Mouse (Mus musculus) cerebellum, adult 9-11 months (tissue): ENCODE data around the gene Klf3.

Experiments
- DNase-seq: peaks from one replicate; pipeline ENCODE4 v3.0.0; 2022

The Klf3 gene

DNA sequence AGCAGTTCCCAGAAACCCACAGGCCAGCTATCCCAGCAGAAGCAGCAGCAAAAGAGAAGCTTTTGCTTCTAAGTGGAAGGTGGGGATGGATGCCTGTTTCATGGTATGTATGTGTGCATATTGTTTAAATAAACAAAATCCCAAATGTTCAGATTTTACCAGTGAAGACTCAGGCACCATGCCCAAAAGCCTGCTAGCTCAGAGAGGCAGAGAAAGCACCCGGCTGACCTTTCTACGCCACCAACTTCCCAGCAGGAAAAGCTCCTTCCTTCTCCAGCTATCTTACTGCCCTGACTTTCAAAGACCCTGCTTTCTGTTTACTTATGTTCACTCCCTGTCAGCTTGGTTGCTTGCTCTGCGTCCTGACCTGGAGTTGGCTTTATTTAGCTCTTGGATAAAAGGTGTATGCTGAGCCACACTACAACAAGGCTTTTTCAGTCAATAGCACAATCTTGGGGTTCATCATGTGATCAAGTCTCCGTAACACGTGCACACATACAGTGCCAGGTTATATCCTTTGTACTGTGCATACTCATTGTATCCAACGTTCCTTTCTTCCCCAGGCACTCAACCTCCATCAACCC lies 35.9 kb downstream of the Klf3 start:
- no peak for DNase-seq

GRCm38 (mm10) chr5:64840087-64840486 lies 36.9 kb downstream of the Klf3 start:
- no peak for DNase-seq

- DNase-seq = no peak
These were observed 41.4 kb downstream of the Klf3 start for GRCm38 (mm10) chr5:64844622-64845021.

- DNase-seq = no peak
These were observed 44.1 kb downstream of the Klf3 start for GRCm38 (mm10) chr5:64847305-64847704.

DNA sequence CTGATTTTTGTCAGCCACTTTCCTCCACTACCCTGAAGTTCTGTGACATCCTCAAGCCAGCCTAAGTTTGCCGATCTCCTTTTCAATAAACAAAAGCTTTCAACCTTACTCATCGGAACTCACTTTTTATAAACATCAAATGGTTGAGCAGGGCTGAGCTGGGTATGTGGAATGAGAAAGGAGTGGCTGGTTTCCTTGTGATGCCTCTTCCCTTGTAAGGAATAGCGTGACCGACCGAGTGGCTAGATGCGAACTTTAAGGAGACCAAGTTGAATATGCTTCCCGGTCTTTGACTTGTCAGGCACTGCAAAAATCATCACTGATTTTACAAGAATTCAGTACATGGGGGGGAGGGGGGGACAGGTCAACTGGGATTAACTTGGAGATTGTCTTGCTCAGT lies 46.7 kb downstream of the Klf3 start:
- no peak for DNase-seq

DNA sequence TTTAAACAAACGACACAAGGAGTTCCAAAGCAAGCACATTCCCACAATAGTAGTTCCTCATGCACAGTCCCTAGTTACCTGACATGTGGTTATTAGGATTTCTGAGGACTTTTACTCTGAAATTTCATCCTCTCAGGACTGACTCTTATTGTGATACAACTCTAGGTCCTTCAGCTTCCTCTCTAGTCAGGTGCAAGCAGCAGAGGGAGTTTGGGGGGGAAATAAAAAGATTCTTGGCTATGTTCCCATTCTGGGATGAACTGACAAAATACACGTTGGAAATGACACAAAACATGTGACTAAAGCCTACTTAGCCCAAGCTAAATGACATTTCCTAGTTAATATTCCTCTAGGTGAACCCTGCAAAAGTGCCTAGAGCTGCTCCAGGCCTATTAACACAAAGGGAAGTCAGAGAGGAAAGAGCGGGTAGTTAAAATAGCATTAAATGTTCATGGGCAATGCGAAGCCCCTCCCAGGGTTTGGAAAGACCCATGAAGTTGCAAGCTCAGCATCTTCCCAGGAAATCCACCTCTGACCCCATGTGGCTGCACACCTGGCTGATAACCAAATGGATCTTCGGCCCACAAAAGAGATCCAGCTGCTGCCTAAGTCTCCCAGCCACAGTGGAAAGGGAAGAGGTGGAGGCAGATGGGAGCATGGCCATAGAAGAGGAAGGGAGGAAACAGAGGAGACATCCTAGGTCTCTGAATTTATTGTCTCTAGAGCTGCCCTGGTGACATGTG lies 49.6 kb downstream of the Klf3 start:
- no peak for DNase-seq

- DNase-seq = no peak
These were observed 50.2 kb downstream of the Klf3 start for GRCm38 (mm10) chr5:64853421-64853820.

DNA sequence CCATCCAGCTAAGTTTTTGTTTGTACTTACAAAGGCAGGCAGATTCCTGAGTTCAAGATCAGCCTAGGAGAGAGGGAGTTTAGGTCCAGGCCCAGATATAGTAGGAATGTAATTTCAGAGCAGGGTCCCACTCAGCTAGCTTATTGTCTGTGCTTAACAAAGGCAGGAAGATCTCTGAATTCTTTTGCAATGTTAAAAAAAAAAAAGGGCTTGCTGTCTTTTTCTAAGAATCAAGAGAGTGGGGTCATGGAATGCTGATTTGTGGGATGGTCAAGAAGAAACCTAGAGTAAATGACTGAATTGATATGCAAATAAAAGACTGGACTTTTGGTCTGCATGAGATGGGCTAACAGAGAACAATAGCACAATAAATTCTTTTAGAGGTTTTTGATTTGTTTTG lies 52.0 kb downstream of the Klf3 start:
- DNase-seq = no peak

GRCm38 (mm10) chr5:64860900-64861470 lies 57.8 kb downstream of the Klf3 start:
- no peak for DNase-seq

DNA sequence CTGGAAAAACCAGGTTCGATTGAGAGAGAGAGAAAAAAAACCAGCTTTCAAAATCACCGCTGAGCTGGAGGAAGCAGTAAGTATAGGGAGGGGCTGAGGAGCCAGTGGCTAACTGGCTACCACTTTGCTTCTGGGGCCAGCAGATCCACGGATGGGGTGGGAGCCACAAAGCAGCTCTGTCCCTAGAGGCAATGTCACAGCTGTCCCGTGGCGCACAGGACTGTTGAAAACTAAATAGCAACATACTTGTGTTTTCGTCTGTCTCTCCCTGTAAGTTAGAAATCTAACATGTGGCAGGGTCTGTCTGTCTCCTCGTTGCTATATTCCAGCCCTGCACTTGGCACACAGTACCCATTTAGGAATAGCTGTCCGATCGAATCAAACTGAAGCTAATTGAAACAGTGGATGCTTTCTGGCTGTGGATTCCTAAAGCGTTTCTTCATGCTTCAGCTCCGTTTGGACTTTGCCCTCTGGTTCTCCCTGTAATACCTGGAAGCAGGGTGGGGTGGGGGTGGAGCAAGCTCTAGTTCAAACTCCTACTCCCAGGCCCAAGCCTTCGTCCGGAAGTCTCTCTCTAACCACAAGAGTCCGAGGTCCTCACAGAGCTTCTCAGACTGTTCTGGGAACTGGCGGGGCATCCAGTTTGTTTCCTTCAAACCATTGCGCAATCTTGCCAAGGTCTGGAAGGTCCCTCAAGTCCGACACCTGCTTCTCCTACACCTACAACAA lies 58.4 kb downstream of the Klf3 start:
- DNase-seq = no peak

DNA sequence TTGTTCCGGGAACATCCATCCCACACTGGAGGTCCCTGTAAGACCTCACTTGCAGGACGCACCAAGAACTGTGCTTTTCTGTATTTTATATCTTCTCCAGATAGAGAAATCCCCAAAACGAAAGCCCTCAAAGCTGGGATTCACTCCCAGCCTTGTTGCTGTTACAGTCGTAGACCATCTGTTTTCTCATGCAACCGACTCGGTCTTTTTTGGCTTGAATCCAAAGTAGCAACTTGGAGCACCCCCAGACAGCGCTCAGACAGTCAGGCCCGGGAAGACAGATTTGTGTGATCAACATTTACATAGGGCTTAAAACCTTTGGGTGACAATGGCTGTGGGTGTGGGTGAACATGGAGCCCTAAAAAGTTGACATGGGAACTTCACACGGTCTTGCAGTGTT lies 59.1 kb downstream of the Klf3 start:
- DNase-seq = no peak

- no peak for DNase-seq
These were observed 61.5 kb downstream of the Klf3 start for GRCm38 (mm10) chr5:64864699-64865108.

DNA sequence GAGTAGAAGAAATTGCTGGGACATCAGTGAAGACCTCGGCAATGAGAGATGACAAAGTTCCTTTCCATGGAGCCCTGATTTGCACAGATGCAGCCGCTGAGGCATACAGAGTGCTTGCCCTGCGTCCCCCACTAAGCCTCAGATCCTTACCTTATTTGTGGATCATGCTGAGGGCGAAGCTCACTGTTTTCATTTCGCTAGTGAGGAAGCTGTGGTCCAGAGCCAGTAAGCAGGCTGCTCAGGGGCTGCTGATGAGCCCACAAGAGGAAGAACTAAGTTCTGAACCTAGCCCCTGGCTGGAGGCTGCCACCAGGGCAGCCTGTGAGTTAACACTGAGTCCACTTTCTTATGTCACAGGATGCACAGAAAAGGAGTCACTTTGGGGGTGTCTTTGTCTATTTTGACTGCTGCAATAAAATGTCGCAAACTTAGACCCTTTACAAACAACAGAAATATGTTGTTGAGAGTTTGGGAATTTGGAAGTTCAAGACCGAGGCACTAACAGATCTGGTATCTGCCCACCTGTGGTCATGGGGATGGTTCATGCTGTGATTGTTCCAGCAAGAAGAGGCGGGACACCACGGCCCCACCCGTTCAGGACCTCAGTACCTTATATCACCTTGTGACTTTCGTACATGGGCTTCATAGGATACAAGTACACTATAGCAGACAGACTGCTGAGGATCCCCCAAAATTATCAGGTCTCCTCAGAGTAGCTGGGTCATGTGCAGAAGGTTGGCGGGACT lies 62.2 kb downstream of the Klf3 start:
- DNase-seq = no peak

DNA sequence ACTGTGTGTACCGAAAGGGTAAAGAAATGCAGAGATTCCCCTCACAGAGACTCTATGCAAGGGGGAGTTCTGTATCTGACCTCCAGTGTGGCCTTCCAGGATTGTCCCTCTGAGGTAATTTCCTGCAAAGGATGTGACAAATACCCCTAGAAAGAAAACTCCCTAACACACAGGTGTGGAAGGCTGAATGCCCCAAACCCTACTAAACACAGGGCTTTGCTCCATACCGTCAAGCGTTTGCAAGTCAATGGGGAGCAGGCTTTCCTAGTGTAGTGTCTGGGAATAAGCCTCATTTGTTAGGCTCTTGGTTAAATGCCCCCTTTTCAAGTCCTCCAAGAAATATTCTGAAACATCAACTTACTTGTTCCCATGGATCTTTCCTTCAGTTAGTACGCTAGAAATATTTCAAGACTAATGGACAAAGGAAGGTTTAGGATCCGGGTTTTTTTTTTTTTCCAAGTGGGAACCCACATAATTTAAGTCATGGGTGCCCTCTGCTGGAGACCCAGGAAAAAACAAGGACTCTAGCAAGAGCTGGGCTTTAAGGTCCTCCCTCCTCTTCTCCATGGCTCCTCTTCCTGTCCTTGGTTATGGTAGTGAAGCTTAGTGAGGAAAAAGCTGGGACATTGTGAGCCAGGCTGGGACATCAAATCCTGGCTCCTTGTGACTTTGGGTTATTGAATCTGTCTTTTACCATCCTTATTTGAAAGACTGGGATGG lies 63.3 kb downstream of the Klf3 start:
- peak; percentile 38 for DNase-seq

DNA sequence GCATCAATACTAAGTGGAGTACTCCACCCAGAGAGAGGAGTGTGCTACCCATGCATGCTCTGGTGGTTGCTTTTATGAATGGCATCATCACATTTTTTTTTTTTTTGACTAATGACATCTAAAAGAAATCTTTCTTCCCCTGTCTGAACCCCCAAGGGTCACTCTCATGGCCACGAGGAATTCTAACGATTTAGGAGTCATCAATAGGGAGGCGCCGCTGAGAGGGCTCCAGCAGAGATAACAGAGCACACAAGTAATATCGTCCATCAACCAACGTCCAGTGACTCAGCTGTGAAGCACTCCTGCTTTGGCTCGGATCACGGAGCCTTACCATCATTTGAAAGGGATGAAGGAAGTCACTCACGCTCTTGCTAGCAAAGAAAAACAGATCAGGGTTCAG lies 63.9 kb downstream of the Klf3 start:
- no peak for DNase-seq

DNA sequence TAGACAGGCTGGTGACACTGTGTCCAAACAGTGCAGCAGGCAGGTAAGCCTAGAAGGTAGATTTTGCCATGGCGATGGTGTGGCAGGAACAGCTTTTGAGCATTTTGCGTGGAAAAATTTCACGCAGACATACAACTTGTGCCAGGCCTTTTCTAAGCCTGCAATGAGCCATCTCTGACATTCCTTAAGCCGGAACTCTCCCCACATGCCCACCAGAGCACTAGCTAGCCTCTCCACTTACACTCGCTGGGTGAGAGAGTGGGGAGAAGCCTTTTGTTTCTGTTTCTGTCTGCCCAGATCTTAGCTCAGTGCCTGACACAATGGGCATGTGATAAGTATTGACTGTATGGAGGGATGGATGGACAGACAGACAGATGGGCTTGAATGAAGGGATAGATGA lies 64.4 kb downstream of the Klf3 start:
- no peak for DNase-seq

DNA sequence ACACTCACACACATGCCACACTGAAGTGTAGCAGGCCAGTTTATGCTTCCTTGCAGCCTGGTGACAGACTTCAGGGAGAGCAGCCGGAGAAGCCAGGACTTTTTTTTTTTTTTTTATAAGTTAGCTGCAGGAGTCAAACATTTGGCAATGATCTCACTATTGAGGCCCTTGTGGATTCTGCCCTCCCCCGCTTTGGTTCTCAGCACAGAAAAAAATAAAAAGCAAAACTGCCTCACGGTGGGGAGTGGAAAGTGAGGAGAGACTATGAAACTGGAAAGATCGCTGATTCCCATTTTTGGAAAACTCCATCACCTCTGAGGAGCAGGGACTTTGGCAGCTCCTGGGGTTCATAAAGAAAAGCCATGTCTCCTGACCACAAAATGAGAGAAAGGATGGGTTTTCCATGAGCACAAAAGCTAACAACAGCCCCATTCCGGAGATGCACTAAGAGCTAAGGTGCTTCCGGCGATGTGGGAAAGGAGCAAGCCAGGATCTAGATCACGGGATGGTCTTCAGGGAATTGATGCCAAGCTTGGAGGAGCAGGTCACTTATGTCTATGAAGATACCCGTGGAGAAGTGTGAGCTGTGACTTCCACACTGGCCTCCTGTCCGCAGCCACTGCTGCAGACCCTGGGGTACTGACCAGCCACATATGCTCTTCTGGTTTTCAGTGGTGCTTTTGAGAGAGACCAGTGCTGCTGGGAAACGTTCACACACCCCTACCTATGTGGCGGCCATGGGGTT lies 73.1 kb downstream of the Klf3 start:
- no peak for DNase-seq

- DNase-seq = no peak
These were observed 74.2 kb downstream of the Klf3 start for GRCm38 (mm10) chr5:64877235-64878026.

DNA sequence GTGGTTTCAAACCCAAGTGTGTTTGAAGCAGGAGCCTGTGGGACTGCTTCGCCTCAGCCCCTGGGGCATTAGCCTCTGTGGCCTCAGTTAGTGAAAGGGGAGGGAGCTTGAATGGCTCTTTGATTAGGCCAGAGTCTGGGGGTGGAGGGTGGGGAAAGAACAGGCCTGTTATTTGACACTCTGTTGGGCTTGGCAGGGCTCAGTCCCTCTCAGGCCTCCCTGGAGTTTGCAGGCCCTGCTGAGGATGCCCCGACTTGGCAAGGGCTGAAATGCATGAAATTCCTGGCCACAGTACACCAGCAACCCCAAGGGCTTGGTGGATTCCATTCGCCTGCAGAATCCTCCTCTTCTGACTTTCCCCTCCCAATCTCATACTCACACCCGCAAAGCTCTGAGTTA lies 74.8 kb downstream of the Klf3 start:
- peak; percentile 51 for DNase-seq

DNA sequence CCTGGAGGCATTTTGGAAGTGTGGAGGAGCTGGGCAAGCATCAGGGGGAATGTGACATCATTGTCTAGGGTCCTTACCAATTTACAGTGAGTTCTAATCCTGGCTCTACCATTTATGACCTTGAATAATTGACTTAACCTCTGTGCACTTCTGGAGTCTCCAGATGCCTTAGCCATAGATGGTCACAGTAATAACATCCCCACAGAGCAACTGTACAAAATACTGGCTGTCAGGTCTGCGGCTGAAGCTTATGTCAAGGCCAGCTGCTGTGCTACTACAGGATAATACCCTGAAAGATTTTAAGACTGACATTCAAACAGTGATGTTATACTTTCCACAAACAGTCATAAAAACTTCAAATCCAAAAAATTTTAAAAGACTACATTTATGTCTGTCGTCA lies 75.3 kb downstream of the Klf3 start:
- DNase-seq = no peak

DNA sequence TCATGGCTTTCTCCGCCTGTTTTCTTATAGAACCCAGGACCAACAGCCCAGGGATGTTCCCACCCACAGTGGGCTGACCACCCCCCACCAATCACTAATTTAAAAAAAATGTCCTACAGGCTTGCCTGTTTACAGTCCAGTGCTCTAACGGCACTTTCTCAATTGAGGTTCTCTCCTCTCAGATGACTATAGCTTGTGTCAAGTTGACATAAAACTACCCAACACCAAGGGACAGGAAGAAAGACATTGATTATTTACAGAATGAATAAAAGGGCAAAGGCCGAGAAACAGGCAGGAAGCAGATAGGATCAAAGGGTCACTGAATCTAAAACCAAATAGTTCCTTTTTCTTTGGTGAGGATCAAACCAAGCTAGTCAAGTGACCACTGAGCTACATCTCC lies 76.1 kb downstream of the Klf3 start:
- no peak for DNase-seq
